Mouse (Mus musculus): ENCODE measurements around the gene Olfr283. TPM values are rescaled to one million over a fixed set of nuclear protein-coding genes. Genes with fewer than 3 reads are reported as not detected.

Gene Olfr283
- total RNA-seq, 2 experiments from 2014 or later, result not detected

Other genes starting within 250 kb of the Olfr283 start
- 100 to 1,000 TPM; 104 to 109 TPM for gene Asb8, start 215.3 kb downstream of the Olfr283 start, total RNA-seq (2021)
- gene Ccdc184, start 213.8 kb downstream of the Olfr283 start, total RNA-seq (2021), result under 1 TPM; 0.57 to 0.64 TPM
- not detected for gene Olfr288, start 185.4 kb downstream of the Olfr283 start, total RNA-seq (2021)
- gene Gm44579, start 160.0 kb downstream of the Olfr283 start, total RNA-seq (2021), result not detected
- gene Olfr287, start 159.9 kb downstream of the Olfr283 start, total RNA-seq (2021), result not detected
- gene Olfr286, start 146.5 kb downstream of the Olfr283 start, total RNA-seq (2021), result not detected
- gene H1fnt, start 123.7 kb downstream of the Olfr283 start, total RNA-seq (2021), result not detected
- 1 to 10 TPM; 5.4 to 6.5 TPM for gene Zfp641, start 84.8 kb downstream of the Olfr283 start, total RNA-seq (2021)
- gene Olfr285, start 63.6 kb downstream of the Olfr283 start, total RNA-seq (2021), result not detected
- not detected for gene Olfr284, start 40.0 kb downstream of the Olfr283 start, total RNA-seq (2021)
- not detected for gene Olfr282, start 50.3 kb upstream of the Olfr283 start, total RNA-seq (2021)
- gene Olfr281, start 71.6 kb upstream of the Olfr283 start, total RNA-seq (2021), result not detected
- not detected for gene OR5BS1P, start 89.0 kb upstream of the Olfr283 start, total RNA-seq (2021)
- under 1 TPM in 1 of 2 experiments, not detected in 1; 0.47 TPM for gene Lalba, start 101.8 kb upstream of the Olfr283 start, total RNA-seq (2021)
- not detected for gene Olfr279, start 111.5 kb upstream of the Olfr283 start, total RNA-seq (2021)
- 10 to 100 TPM; 89.3 to 91.8 TPM for gene Kansl2, start 153.3 kb upstream of the Olfr283 start, total RNA-seq (2021)
- 10 to 100 TPM; 34.5 to 40.0 TPM for gene Ccnt1, start 190.0 kb upstream of the Olfr283 start, total RNA-seq (2021)
- under 1 TPM in 1 of 2 experiments, not detected in 1; 0.53 TPM for gene 4930415O20Rik, start 190.1 kb upstream of the Olfr283 start, total RNA-seq (2021)
- 100 to 1,000 TPM; 187 to 200 TPM for gene Adcy6, start 229.1 kb upstream of the Olfr283 start, total RNA-seq (2021)
- gene Cacnb3, start 249.9 kb upstream of the Olfr283 start, total RNA-seq (2021), result 10 to 100 TPM; 13.6 to 14.0 TPM